Mouse (Mus musculus): Measurements from ENCODE around the gene Aplf. TPM values are rescaled to one million over a fixed set of nuclear protein-coding genes. Genes with fewer than 3 reads are reported as not detected.
A peak's percentile ranks its signal among the peaks of the same experiment; 100 is the strongest.

Gene Aplf
- polyA plus RNA-seq, 1 experiment, result 4.1 TPM

DNA sequence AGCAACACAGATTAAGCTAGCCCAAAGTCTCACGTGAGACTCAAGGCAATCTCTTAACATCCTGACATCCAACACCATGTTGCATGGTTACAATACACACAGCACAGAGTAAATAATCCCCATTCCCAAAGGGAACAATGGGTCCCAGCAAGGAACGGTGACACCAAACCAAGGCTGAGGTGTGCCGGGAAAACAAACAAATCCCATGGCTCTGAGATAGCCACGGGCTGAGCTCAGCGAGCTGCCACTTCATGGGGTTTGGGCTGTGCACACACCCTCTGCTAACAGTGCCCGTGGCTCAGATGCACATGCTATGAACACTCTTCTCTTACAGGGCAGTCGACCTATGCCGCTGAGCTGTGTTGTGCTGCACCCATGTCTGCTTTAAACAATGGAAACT, 54.0 kb downstream of the Aplf start:
- Histone ChIP-seq H3K4me3 (no peak overlapping the region), H3ac (ENCODE audit: control insufficient read depth, insufficient read length) (no peak overlapping the region), H3K27me3 (ENCODE audit: control insufficient read depth, insufficient read depth, insufficient read length) (no peaks in the 10 kb centered on the region), H3K4me2 (ENCODE audit: low read depth) (no peak overlapping the region), H3K36me3 (ENCODE audit: control insufficient read depth, insufficient read depth) (no peaks in the 10 kb centered on the region), H3K79me2 (ENCODE audit: control insufficient read depth, insufficient read depth) (no peaks in the 10 kb centered on the region)
- TF ChIP-seq POLR2A (IDR thresholded peaks at IDR 0.05; ENCODE audit: insufficient read length, low read depth) (no peak), REST (IDR thresholded peaks at IDR 0.05; ENCODE audit: insufficient read depth, insufficient read length) (no peak), TCF3 (IDR thresholded peaks at IDR 0.05; ENCODE audit: insufficient read length, low read depth) (no peak)

DNA sequence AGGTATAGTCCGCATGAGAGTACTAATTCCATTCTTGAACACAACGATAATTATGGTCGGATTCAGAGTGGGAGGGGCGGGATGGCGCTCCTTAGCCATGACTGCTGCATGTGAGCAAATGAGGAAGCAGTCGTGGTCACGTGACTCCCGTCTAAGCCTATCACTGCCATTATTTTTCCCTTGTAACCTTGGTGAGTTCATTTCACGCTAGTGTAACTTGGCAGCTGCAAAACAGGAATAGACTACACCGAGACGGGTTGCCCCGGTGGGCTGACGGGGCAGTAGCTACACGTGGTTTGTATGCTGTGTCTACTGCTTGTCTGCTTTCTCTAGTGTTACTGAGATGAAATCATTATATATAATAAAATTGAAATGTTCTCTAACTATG, 56.3 kb downstream of the Aplf start:
- Histone ChIP-seq H3K27me3 (ENCODE audit: control insufficient read depth, insufficient read depth, insufficient read length) (peaks cover 11% of the 10 kb centered on the region), H3K4me3 (no peak overlapping the region), H3K4me2 (ENCODE audit: low read depth) (no peak overlapping the region), H3K36me3 (ENCODE audit: control insufficient read depth, insufficient read depth) (no peaks in the 10 kb centered on the region), H3K79me2 (ENCODE audit: control insufficient read depth, insufficient read depth) (no peaks in the 10 kb centered on the region), H3ac (ENCODE audit: control insufficient read depth, insufficient read length) (no peak overlapping the region)
- TF ChIP-seq TCF3 (IDR thresholded peaks at IDR 0.05; ENCODE audit: insufficient read length, low read depth) (no peak), MYOG (IDR thresholded peaks at IDR 0.05; ENCODE audit: control insufficient read depth in 1 of 3, insufficient read depth in 1 of 3, insufficient read length in 2 of 3, low read depth in 2 of 3) (no peak), USF1 (IDR thresholded peaks at IDR 0.05; ENCODE audit: low read depth) (no peak)

DNA sequence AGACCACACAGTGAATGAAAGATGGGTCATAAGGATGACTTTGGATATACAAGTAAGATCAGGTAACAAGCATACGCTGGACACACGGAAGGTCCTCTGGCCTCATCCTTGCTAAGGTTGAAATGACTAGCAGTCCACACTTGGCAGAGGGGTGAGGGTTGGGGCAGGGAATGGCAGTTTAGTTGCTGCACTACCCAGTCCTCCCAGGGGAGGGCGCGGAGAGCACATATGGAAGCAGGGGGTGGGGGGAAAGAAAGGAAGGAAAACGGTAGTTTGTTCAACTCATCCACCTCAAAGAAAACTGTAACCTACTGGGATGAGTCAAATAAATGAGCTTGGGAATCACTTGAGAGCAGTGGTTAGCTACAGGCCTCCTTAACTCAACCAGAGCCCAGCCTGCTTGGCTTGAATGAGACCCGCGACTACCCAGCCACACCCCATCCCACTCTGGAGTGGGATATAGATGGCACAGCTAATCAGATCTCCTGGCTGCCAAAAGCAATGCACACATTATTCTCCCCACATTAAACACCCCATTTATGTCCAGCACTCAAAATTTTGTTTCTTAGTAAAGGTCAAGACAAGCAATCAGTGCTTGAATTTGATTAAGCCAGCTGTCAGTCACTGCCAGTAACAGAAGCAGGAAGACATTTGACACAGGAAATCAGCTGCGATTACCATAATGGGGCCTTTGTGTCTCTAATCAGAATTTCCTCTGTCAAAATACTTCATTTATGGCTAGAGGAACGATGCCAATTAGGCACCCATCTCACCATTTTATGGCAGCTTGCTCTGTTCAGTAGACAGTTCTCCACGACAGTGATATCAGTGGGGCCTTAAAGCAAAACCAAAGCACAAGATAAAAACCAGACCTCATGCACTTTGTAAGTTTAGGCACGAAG, 56.9 kb downstream of the Aplf start:
- H3K27me3 ChIP-seq (ENCODE audit: control insufficient read depth, insufficient read depth, insufficient read length), result peaks cover 13% of the 10 kb centered on the region
- no peak overlapping the region for H3K4me3 ChIP-seq
- H3K36me3 ChIP-seq (ENCODE audit: control insufficient read depth, insufficient read depth), result no peaks in the 10 kb centered on the region
- H3K4me2 ChIP-seq (ENCODE audit: low read depth), result no peak overlapping the region
- TF ChIP-seq POLR2A (IDR thresholded peaks at IDR 0.05; ENCODE audit: insufficient read length, low read depth) (no peak), MYOG (IDR thresholded peaks at IDR 0.05; ENCODE audit: control insufficient read depth in 1 of 3, insufficient read depth in 1 of 3, insufficient read length in 2 of 3, low read depth in 2 of 3) (no peak), TCF12 (IDR thresholded peaks at IDR 0.05; ENCODE audit: insufficient read depth, poor library complexity, severe bottlenecking) (no peak), E2F4 (IDR thresholded peaks at IDR 0.05; ENCODE audit: insufficient read depth) (no peak), CEBPB (IDR thresholded peaks at IDR 0.05; ENCODE audit: insufficient read depth, poor library complexity, severe bottlenecking) (no peak), POLR2AphosphoS2 (IDR thresholded peaks at IDR 0.05; ENCODE audit: insufficient read length, low read depth) (no peak), REST (IDR thresholded peaks at IDR 0.05; ENCODE audit: insufficient read depth, insufficient read length) (no peak), USF1 (IDR thresholded peaks at IDR 0.05; ENCODE audit: low read depth) (no peak), SRF (IDR thresholded peaks at IDR 0.05; ENCODE audit: control insufficient read depth, insufficient read length, low read depth) (no peak)
- no peaks in the 10 kb centered on the region for H3K79me2 ChIP-seq (ENCODE audit: control insufficient read depth, insufficient read depth)
- H3ac ChIP-seq (ENCODE audit: control insufficient read depth, insufficient read length), result no peak overlapping the region

DNA sequence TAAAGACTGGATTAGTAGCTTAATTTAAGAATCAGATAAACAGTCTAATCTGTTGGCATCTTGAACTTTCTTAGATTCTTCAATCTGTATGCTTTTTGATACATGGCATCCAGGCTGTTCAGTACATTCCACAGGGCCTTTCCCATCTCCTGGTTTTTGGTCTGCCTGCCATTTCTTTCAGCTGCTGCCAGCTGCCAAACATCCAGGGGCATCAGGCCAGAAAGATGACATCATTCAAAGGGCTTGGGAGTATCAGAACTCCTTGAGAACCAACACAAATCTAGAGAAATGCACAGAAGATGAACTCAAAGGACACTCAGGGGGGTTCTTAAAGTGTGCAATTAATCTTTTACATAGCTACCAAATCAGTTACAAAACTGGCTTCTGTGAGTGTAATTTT, 72.2 kb downstream of the Aplf start:
- Histone ChIP-seq H3K27me3 (ENCODE audit: control insufficient read depth, insufficient read depth, insufficient read length) (peaks cover 7% of the 10 kb centered on the region), H3ac (ENCODE audit: control insufficient read depth, insufficient read length) (no peak overlapping the region), H3K36me3 (ENCODE audit: control insufficient read depth, insufficient read depth) (no peaks in the 10 kb centered on the region), H3K4me3 (no peak overlapping the region), H3K79me2 (ENCODE audit: control insufficient read depth, insufficient read depth) (no peaks in the 10 kb centered on the region), H3K4me2 (ENCODE audit: low read depth) (no peak overlapping the region)
- TF ChIP-seq MYOD1 (IDR thresholded peaks at IDR 0.05; ENCODE audit: control insufficient read depth in 1 of 3, insufficient read length in 2 of 3, low read depth in 2 of 3), result peak in 1 of 3 experiments; percentile 19
- no peak for TF ChIP-seq SRF (IDR thresholded peaks at IDR 0.05; ENCODE audit: control insufficient read depth, insufficient read length, low read depth)
- TF ChIP-seq POLR2AphosphoS2 (IDR thresholded peaks at IDR 0.05; ENCODE audit: insufficient read length, low read depth), result no peak

DNA sequence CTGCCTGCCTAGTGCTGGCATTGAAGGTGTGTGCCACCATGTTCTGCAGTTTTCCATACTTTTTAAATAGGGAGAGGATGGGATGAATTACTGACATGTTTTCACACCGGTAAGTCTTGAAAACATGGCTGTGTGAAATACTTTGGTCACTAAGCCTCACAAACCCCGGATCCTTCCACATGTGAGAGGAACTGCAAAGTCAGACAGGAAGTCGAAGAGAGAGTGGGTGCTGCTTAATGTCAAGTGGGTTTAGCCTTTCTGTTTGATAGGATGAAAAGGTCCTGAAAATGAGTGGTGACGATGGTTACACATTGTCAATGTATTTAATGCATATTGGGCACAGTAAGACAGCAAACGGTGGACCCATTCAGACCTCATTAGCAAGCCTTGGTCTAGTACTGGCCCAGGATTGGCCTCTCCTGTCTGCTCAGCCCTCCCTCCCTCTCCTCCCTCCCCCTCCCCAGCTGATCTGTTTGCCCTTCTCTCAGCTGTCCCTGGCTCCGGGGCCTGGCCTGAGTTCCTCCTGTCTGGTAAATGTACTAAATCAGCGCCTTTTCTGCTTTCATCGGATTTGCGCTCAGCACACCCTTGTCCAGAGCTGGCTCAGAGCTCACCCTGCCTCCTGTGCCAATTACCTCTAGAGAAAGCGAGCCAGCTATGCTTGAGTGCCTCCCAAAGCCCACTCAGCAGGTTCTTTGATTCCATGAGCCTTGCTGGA, 74.7 kb downstream of the Aplf start:
- TF ChIP-seq TCF3 (IDR thresholded peaks at IDR 0.05; ENCODE audit: insufficient read length, low read depth) (no peak), MYOG (IDR thresholded peaks at IDR 0.05; ENCODE audit: control insufficient read depth in 1 of 3, insufficient read depth in 1 of 3, insufficient read length in 2 of 3, low read depth in 2 of 3) (no peak), REST (IDR thresholded peaks at IDR 0.05; ENCODE audit: insufficient read depth, insufficient read length) (no peak), TCF12 (IDR thresholded peaks at IDR 0.05; ENCODE audit: insufficient read depth, poor library complexity, severe bottlenecking) (no peak), MYOD1 (IDR thresholded peaks at IDR 0.05; ENCODE audit: control insufficient read depth in 1 of 3, insufficient read length in 2 of 3, low read depth in 2 of 3) (no peak)
- Histone ChIP-seq H3K36me3 (ENCODE audit: control insufficient read depth, insufficient read depth) (no peaks in the 10 kb centered on the region), H3K4me3 (no peak overlapping the region), H3K79me2 (ENCODE audit: control insufficient read depth, insufficient read depth) (no peaks in the 10 kb centered on the region), H3K27me3 (ENCODE audit: control insufficient read depth, insufficient read depth, insufficient read length) (no peaks in the 10 kb centered on the region), H3K4me2 (ENCODE audit: low read depth) (no peak overlapping the region), H3ac (ENCODE audit: control insufficient read depth, insufficient read length) (no peak overlapping the region)

Measured in myocyte (in vitro differentiated cells).